24 mouse cellular contexts compared by ENCODE assay signal in the genomic region with DNA sequence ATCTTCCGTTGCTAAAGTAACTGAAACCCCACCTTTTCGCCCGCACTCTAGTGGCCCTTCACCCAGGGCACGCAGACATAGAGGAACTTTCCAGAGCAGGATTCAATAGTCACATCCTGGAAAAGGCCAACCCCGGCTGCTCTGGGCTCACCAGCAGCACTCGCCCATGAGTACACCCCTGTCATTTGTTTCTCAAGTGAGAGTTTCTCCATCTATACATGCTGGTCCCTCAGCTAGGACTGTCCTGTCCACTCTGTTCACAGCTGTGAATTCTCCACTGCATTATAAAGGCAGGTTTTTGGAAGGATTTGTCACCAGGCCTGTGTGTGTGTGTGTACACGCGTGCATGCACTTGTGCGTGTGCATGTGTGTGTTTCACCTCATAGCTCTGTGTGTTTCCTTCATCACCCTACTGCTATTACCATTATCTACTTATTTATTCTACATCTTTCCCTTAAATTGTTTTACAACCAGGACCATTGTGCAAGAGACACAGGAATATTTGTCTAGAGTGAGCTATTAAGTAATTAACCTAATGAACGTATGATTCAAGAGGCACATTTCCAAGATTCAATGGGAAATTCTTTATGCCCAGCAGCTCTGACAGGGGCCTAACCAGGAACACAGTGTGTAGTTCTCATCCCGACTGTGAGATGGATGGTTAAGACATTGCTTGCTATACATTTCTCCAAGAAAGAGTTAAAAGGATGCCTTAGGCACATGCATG.
"Had no signal": no experiment of that assay in that cellular context is flagged by ENCODE, and none has a peak within 500 bp of the region (broad histone marks: within the 10 kb centered on the region; RNA-seq: fewer than 3 reads in every experiment).

No protein-coding gene starts in this region.

- H3K27me3 ChIP-seq: limb, embryonic 13.5 days; liver, embryonic 12.5 days; liver, embryonic 15.5 days; lung, embryonic 15.5 days; neural tube, embryonic 12.5 days; stomach, embryonic 15.5 days had no signal

- H3K9me3 ChIP-seq: limb, embryonic 13.5 days; liver, embryonic 12.5 days; liver, embryonic 15.5 days; lung, embryonic 15.5 days; neural tube, embryonic 12.5 days; stomach, embryonic 15.5 days had no signal

- H3K4me1 ChIP-seq: liver, embryonic 12.5 days; liver, embryonic 15.5 days; neural tube, embryonic 12.5 days; stomach, embryonic 15.5 days had no signal

- H3K9ac ChIP-seq: limb, embryonic 13.5 days; liver, embryonic 12.5 days; liver, embryonic 15.5 days; lung, embryonic 15.5 days; neural tube, embryonic 12.5 days; stomach, embryonic 15.5 days had no signal

- H3K4me3 ChIP-seq: left cerebral cortex, adult 2 months; limb, embryonic 13.5 days; liver, embryonic 12.5 days; liver, embryonic 15.5 days; lung, embryonic 15.5 days; neural tube, embryonic 12.5 days; stomach, embryonic 15.5 days had no signal

- H3K4me2 ChIP-seq: limb, embryonic 13.5 days; liver, embryonic 12.5 days; liver, embryonic 15.5 days; lung, embryonic 15.5 days; midbrain, embryonic 11.5 days; neural tube, embryonic 12.5 days; stomach, embryonic 15.5 days had no signal

- H3K27ac ChIP-seq: kidney, postnatal 0 days; left cerebral cortex, adult 2 months; limb, embryonic 13.5 days; liver, embryonic 12.5 days; liver, embryonic 15.5 days; lung, embryonic 15.5 days; neural tube, embryonic 12.5 days; stomach, embryonic 15.5 days had no signal

- DNase-seq: kidney, adult 18-20 months; kidney, adult 9 months; kidney, postnatal 25 days; layer of hippocampus, postnatal 36 days; liver; lung, adult 18-20 months; lung, postnatal 10 days; lung, postnatal 4 days; midbrain, embryonic 14.5 days; retina, postnatal 1 day; right cerebral cortex, postnatal 25 days; spleen, adult 18-20 months; thymus, adult 2 months; thymus, postnatal 14 days; thymus, postnatal 4 days had no signal

- ATAC-seq: liver, embryonic 12.5 days had no signal

- H3K36me3 ChIP-seq: liver, embryonic 12.5 days; liver, embryonic 15.5 days; lung, embryonic 15.5 days; neural tube, embryonic 12.5 days; stomach, embryonic 15.5 days had no signal
